Mouse (Mus musculus) limb, embryonic 11.5 days (tissue): Measurements from ENCODE around the gene G530012D18Rik. TPM values are rescaled to one million over a fixed set of nuclear protein-coding genes. Genes with fewer than 3 reads are reported as not detected.
"Not testable (repeated sequence)": the region's sequence is repeated elsewhere in the genome, so short reads cannot be mapped to it uniquely, and the experiment has no call there.

Experiments used
- ATAC-seq: fragments of 200-750 bp; cut with Nextera tagmentation; 2 replicates; pipeline ENCODE4 v1.8.0; 2017; ENCODE audit warnings: low read depth; ENCODE audit not compliant: insufficient number of reproducible peaks, low FRiP score, low TSS enrichment
- DNase-seq: peaks from one replicate; pipeline ENCODE4 v3.0.0-alpha.2; 2015; ENCODE audit warnings: low spot score
- H3K27ac ChIP-seq: fragments of 300-500 bp; sonication (generic); replicated peaks from 2 replicates; pipeline ENCODE4 v1.5.1; 2014; ENCODE audit warnings: low read depth, mild to moderate bottlenecking, low read length
- H3K27me3 ChIP-seq: fragments of 300-500 bp; sonication (generic); 2 replicates; pipeline ENCODE4 v1.6.1; 2014; ENCODE audit warnings: mild to moderate bottlenecking, low read length, mixed read lengths; ENCODE audit not compliant: control insufficient read depth, insufficient read depth
- H3K36me3 ChIP-seq: fragments of 300-500 bp; sonication (generic); 2 replicates; pipeline ENCODE4 v1.6.1; 2014; ENCODE audit warnings: mild to moderate bottlenecking, low read length, moderate library complexity, mixed read lengths; ENCODE audit not compliant: control insufficient read depth, insufficient read depth
- H3K4me1 ChIP-seq: fragments of 300-500 bp; sonication (generic); 2 replicates; pipeline ENCODE4 v1.6.1; 2014; ENCODE audit warnings: low read length, mixed read lengths; ENCODE audit not compliant: control insufficient read depth, insufficient read depth
- H3K4me2 ChIP-seq: fragments of 300-500 bp; sonication (generic); 2 replicates; pipeline ENCODE4 v1.6.1; 2014; ENCODE audit warnings: low read depth, mild to moderate bottlenecking, moderate library complexity; ENCODE audit not compliant: severe bottlenecking
- H3K4me3 ChIP-seq: fragments of 300-500 bp; sonication (generic); 2 replicates; pipeline ENCODE4 v1.5.1; 2014; ENCODE audit warnings: low read depth, low read length
- H3K9ac ChIP-seq: fragments of 300-500 bp; sonication (generic); 2 replicates; pipeline ENCODE4 v1.6.1; 2014; ENCODE audit warnings: mild to moderate bottlenecking, low read length
- H3K9me3 ChIP-seq: fragments of 300-500 bp; sonication (generic); 2 replicates; pipeline ENCODE4 v1.6.1; 2016; ENCODE audit warnings: low read length; ENCODE audit not compliant: control insufficient read depth
- WGBS: fragments of 180-500 bp; shearing (Covaris S2); extraction: QIAGEN DNeasy Blood & Tissue Kit; methylation state at CpG from one replicate; pipeline ENCODE4 v1.1.7; 2014; 5-methylcytosine and 5-hydroxymethylcytosine counted together
- polyA plus RNA-seq: library from polyadenylated mRNA; unstranded; fragments of >200 nt; fragmentation: Nextera tagmentation; extraction: Ambion mirVana; gene quantifications from 2 replicates; pipeline ENCODE4 v1.2.1, GENCODE M21; 2014

Gene G530012D18Rik
- polyA plus RNA-seq, 1 experiment from 2014 or later: not detected

DNA sequence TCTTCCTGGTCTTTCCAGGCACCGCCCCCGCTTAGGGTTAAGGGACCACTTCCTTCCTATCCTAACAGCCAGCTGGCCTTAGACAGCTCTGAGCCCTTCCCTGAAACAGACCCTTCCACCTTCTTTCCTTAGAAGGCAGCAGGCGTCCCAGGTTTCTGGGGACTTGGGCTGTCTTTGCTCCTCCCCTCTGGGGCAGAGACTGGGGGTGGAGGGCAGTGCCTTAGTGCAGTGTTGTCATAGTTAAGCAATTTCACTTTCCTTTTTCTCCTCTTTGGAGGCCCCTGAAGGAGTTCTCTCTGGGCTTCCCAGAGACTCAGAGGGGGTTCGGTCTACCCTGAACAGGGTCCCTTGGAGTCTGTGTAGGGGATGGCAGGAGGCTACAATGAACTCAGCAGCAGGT lies 25.3 kb downstream of the G530012D18Rik start:
- not testable (repeated sequence) for ATAC-seq, H3K4me3 ChIP-seq, H3K4me2 ChIP-seq, DNase-seq, H3K27ac ChIP-seq, H3K27me3 ChIP-seq, H3K4me1 ChIP-seq, H3K36me3 ChIP-seq, H3K9ac ChIP-seq, H3K9me3 ChIP-seq
- WGBS: 70% methylated on average over 4 of the region's 4 CpGs

DNA sequence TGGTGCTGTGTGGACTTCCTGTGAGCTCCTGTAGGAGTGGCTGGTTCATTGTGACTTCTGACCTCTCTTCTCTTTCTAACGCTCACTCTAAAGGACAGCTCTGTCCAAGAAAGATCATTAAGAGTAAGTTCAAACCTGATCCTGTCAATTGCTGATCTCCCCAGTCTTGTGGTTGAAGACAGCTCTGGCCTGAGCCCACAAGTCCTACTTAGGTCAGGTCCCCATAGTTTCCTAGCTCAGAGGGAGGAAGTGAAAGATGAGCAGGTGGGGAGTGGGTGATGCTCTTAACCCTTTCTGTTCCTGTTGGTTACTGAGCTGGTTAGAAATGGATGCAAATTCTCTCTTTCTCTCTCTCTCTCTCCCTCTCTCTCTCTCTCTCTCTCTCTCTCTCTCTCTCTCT lies 28.9 kb downstream of the G530012D18Rik start:
- no CpG with 5 or more reads among the region's 1 CpGs for WGBS
- not testable (repeated sequence) for H3K9ac ChIP-seq, H3K4me3 ChIP-seq, H3K4me2 ChIP-seq, H3K4me1 ChIP-seq, ATAC-seq, H3K27me3 ChIP-seq, H3K27ac ChIP-seq, H3K36me3 ChIP-seq, DNase-seq, H3K9me3 ChIP-seq

DNA sequence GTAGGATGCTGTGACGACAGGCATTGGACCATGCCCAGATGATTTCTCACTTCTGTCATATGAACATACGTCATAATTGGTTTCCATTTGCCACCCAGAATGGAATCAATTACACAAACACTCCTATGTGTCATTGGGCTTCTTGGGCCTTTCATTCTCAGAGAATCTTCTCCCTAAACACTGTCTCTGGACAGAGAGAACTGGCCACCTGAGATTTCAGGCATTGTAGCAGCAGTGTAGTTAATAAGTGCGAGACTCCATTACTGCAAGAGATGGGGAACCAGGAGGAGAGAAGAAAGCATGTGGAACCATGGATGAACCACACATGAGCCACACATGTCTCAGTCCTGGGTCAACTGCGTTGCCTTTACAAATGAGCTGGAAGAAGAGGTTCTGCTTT lies 32.9 kb downstream of the G530012D18Rik start:
- H3K36me3 ChIP-seq, ATAC-seq, H3K4me3 ChIP-seq, H3K9ac ChIP-seq, H3K27ac ChIP-seq, H3K4me1 ChIP-seq, DNase-seq, H3K27me3 ChIP-seq, H3K4me2 ChIP-seq, H3K9me3 ChIP-seq: not testable (repeated sequence)
- 81% methylated on average over 3 of the region's 4 CpGs for WGBS

DNA sequence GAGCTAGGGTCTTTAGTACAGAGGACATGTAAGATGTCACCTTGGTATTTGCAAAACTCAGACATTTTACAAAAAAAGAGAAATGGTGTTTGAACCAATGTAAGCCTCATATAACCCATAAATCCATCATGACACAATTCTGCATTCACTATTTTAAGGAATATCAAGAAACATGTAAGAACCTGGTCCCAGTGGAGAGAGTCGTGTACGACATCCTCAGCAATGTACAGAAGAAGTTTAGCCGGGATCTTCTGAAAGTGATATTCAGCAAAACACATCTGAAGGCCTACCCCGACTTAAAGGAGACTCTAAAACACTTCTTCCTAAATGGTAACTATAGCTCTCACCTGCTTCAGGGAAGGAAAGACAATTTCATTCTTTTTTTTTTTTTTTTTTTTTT lies 35.1 kb downstream of the G530012D18Rik start:
- not testable (repeated sequence) for H3K27me3 ChIP-seq, H3K4me3 ChIP-seq, ATAC-seq

DNA sequence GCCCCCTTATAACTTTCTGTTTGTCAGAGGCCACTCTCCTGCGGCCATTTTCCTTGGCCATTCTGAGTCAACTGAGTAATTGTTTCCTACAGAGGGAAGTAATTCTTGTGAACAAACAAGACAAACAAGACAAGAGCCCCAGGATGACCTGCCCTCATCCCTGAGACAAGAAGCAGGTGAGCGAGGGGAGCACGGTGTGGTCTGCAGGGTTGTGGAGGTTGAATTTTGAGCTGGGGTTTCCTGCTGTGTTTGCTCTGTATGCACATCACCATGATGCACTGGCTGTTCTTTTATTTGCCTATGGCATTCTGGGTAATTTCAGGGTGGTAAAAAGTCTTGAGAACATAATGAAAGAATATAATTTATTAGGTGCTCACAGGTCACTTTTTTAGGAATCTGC lies 39.6 kb downstream of the G530012D18Rik start:
- H3K4me1 ChIP-seq, H3K4me3 ChIP-seq, DNase-seq, H3K36me3 ChIP-seq, H3K9ac ChIP-seq, H3K27me3 ChIP-seq, H3K27ac ChIP-seq, ATAC-seq, H3K9me3 ChIP-seq, H3K4me2 ChIP-seq: not testable (repeated sequence)
- 97% methylated on average over 3 of the region's 3 CpGs for WGBS

More for the DNA sequence above, 35.1 kb downstream of the G530012D18Rik start:
- H3K9ac ChIP-seq, H3K27ac ChIP-seq, H3K4me1 ChIP-seq, DNase-seq, H3K9me3 ChIP-seq, H3K4me2 ChIP-seq, H3K36me3 ChIP-seq: not testable (repeated sequence)
- no CpG with 5 or more reads among the region's 4 CpGs for WGBS

DNA sequence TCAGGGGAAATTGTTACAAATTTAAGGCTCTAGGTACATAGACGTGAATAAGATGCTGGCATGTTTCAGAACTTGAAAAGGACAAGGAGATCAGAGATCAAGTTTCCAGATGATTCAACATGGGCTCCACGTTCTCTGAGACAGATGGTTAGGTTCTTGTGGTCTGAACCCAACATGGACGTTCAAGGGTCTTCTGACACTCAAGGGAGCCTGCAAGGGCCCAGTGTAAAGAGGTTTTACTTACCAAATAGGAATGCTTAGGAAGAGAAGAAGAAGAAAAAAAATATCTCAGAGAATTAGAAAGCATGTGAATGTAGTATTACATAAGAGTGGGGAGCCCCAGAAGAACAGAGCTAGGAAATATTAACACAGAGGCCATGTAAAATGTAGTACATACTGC lies 40.3 kb downstream of the G530012D18Rik start:
- not testable (repeated sequence) for H3K9ac ChIP-seq, H3K27ac ChIP-seq, H3K27me3 ChIP-seq, ATAC-seq, DNase-seq, H3K4me3 ChIP-seq, H3K36me3 ChIP-seq, H3K9me3 ChIP-seq, H3K4me2 ChIP-seq, H3K4me1 ChIP-seq
- WGBS: 63% methylated on average over 3 of the region's 3 CpGs

DNA sequence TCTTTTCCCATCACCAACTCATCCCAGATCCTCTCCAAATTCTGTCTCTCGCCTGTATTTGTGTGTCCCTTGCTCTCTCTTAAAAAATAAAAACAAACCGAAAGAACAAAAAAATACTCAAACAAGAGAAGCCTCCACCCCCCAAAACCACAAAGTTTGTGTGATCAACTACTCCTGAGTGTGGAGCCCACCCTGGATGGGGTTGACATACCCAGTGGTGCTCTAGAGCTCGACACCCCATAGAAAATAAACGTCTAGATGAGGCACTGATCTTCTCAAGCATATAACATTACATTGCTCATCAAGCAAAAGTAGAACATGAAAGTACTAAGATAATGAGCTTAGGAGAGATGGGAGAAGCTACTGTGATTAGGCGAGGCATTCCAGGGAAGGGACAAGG lies 41.7 kb downstream of the G530012D18Rik start:
- not testable (repeated sequence) for H3K4me3 ChIP-seq, ATAC-seq, H3K9ac ChIP-seq, H3K4me2 ChIP-seq, H3K27ac ChIP-seq, DNase-seq, H3K9me3 ChIP-seq, H3K36me3 ChIP-seq, H3K27me3 ChIP-seq, H3K4me1 ChIP-seq
- WGBS: 71% methylated on average over 4 of the region's 5 CpGs

DNA sequence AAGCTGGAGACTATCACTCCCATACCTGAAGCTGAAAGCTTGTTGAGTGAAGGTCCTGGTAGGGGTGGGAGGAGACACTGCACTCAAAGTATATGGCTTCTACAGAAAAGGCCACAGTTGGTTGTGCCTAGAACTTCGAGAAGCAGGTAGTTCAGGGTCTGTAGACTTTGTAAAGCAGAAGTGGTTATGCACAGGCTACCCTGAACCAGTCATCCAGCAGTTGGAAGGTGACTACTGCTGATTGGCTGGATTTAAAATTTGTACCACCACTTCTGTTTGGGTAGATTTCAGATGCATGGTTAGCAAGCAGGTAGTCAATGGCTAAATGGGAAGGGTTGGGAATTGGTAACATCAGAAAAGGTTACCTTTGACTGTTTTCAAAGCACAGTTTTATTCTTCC lies 43.2 kb downstream of the G530012D18Rik start:
- not testable (repeated sequence) for H3K4me2 ChIP-seq, H3K27me3 ChIP-seq, H3K4me1 ChIP-seq, ATAC-seq, H3K9ac ChIP-seq, H3K4me3 ChIP-seq, H3K9me3 ChIP-seq, DNase-seq, H3K27ac ChIP-seq, H3K36me3 ChIP-seq
- 55% methylated on average over 1 of the region's 1 CpGs for WGBS
